ENCODE assay signal across 8 mouse cellular contexts in genomic region chr6:124809052-124809774, GRCm38 (mm10). TPM values are rescaled to one million over a fixed set of nuclear protein-coding genes. Genes with fewer than 3 reads are reported as not detected.
DNase-seq lines count a peak whose midpoint lies in the region; ATAC-seq and TF ChIP-seq lines count a peak whose summit lies in the region.

No protein-coding gene starts in this region.

- TF ChIP-seq POLR2A in olfactory bulb, adult 2 months (IDR thresholded peaks at IDR 0.05; ENCODE audit: insufficient read depth, low read depth, low read length), result 0 out of 2 replicates have a peak, but pooled peaks have one; percentile 24

- H3K4me2 ChIP-seq in lung, embryonic 16.5 days (ENCODE audit: low read depth, low read length), result peak overlapping the region; percentile 98

- H3K27me3 ChIP-seq in forebrain, embryonic 10.5 days (ENCODE audit: poor library complexity, severe bottlenecking), result no peaks in the 10 kb centered on the region
- no peaks in the 10 kb centered on the region for H3K27me3 ChIP-seq in lung, embryonic 16.5 days (ENCODE audit: control insufficient read depth, insufficient read depth, low read depth, low read length)

- peak; percentile 64 for DNase-seq in ES-CJ7 (ENCODE audit: low read depth, low spot score)
- peak; percentile 65 for DNase-seq in c-Kit-positive CD71-negative TER-119-negative erythroid progenitor cells, embryonic 14.5 days (ENCODE audit: low read depth)
- peak; percentile 84 for DNase-seq in forebrain, embryonic 10.5 days (ENCODE audit: extremely low spot score, low spot score)
- DNase-seq in heart, postnatal 10 days, result peak; percentile 87 to 90
- peak; percentile 91 to 94 for DNase-seq in kidney, postnatal 4 days
- peak; percentile 43 for DNase-seq in thymus, postnatal 0 days (ENCODE audit: low spot score)

- H3K27ac ChIP-seq in forebrain, embryonic 10.5 days, result peak overlapping the region; percentile 83
- H3K27ac ChIP-seq in lung, embryonic 16.5 days (ENCODE audit: low read length), result peak overlapping the region; percentile 96
- H3K27ac ChIP-seq in olfactory bulb, adult 2 months (ENCODE audit: insufficient read depth, low read depth, low read length), result peak overlapping the region; percentile 10

- TF ChIP-seq CTCF in olfactory bulb, adult 2 months (IDR thresholded peaks at IDR 0.05; ENCODE audit: insufficient read depth, low read depth, low read length), result peak; percentile 30; the same call in 1 of the 2 replicates

- peak overlapping the region; percentile 56 for H3K4me3 ChIP-seq in forebrain, embryonic 10.5 days
- H3K4me3 ChIP-seq in lung, embryonic 16.5 days (ENCODE audit: low read length), result peak overlapping the region; percentile 77
- H3K4me3 ChIP-seq in olfactory bulb, adult 2 months (ENCODE audit: insufficient read depth, low read depth, low read length), result peak overlapping the region; percentile 45

- H3K4me1 ChIP-seq in forebrain, embryonic 10.5 days, result peaks cover 83% of the 10 kb centered on the region
- peaks cover 33% of the 10 kb centered on the region for H3K4me1 ChIP-seq in lung, embryonic 16.5 days (replicated peaks; ENCODE audit: control insufficient read depth, insufficient read depth, low read length)
- H3K4me1 ChIP-seq in olfactory bulb, adult 2 months (ENCODE audit: control insufficient read depth, insufficient read depth, low read length), result peaks cover 51% of the 10 kb centered on the region

- WGBS in forebrain, embryonic 10.5 days, result under 1% methylated on average over 35 of the region's 35 CpGs
- WGBS in lung, embryonic 16.5 days, result under 1% methylated on average over 35 of the region's 35 CpGs
- 2% methylated on average over 35 of the region's 35 CpGs for WGBS in olfactory bulb, adult 2 months

- intact Hi-C loops in heart, postnatal 10 days (cut with DNase I), result loop anchor here (5.0 kb wide), 1 partner anchor 52 kb away; the partner anchor contains the start of genes Atn1 and Gm45234

- H3K9ac ChIP-seq in lung, embryonic 16.5 days (ENCODE audit: low read length), result peak overlapping the region; percentile 84

- H3K9me3 ChIP-seq in forebrain, embryonic 10.5 days, result no peaks in the 10 kb centered on the region
- no peaks in the 10 kb centered on the region for H3K9me3 ChIP-seq in lung, embryonic 16.5 days (ENCODE audit: control insufficient read depth, low read length)

- H3K36me3 ChIP-seq in forebrain, embryonic 10.5 days (replicated peaks), result peaks cover 35% of the 10 kb centered on the region
- peaks cover 12% of the 10 kb centered on the region for H3K36me3 ChIP-seq in lung, embryonic 16.5 days (ENCODE audit: control insufficient read depth, insufficient read depth, low read length)

- peak; percentile 26 for ATAC-seq in lung, embryonic 16.5 days (ENCODE audit: low read depth)

RNA-seq across cellular contexts. Expression of gene Spsb2, which starts 0.8 kb away (rescaled TPM):
- polyA plus RNA-seq in forebrain, embryonic 10.5 days (2016; fragmentation: Nextera tagmentation; extraction: Ambion mirVana), result 7.4 and 8.9 TPM in 2 replicates
- 1 to 10 TPM; 3.1 TPM for total RNA-seq in heart, postnatal 10 days (2021)
- 13.6 and 14.2 TPM in 2 replicates for polyA plus RNA-seq in lung, embryonic 16.5 days (2015; fragmentation: Nextera tagmentation; extraction: Ambion mirVana)
- not detected in 2 replicates for polyA plus RNA-seq in olfactory bulb, adult 2 months (2012; ENCODE audit: insufficient read depth, insufficient read length, low replicate concordance, missing spikeins)
- polyA plus RNA-seq in thymus, postnatal 0 days (2015; fragmentation: Nextera tagmentation; extraction: Ambion mirVana), result 8.9 and 9.4 TPM in 2 replicates

RNA-seq across cellular contexts. Expression of gene Tpi1, which starts 4.9 kb away (rescaled TPM):
- polyA plus RNA-seq in forebrain, embryonic 10.5 days (2016; fragmentation: Nextera tagmentation; extraction: Ambion mirVana), result 1,048 and 1,068 TPM in 2 replicates
- 100 to 1,000 TPM; 870 to 877 TPM for total RNA-seq in heart, postnatal 10 days (2021)
- 680 and 700 TPM in 2 replicates for polyA plus RNA-seq in lung, embryonic 16.5 days (2015; fragmentation: Nextera tagmentation; extraction: Ambion mirVana)
- 644 TPM in 1 of 2 replicates, not detected in the other for polyA plus RNA-seq in olfactory bulb, adult 2 months (2012; ENCODE audit: insufficient read depth, insufficient read length, low replicate concordance, missing spikeins)
- 231 and 275 TPM in 2 replicates for polyA plus RNA-seq in thymus, postnatal 0 days (2015; fragmentation: Nextera tagmentation; extraction: Ambion mirVana)

RNA-seq across cellular contexts. Expression of gene Usp5, which starts 20.1 kb away (rescaled TPM):
- 214 and 215 TPM in 2 replicates for polyA plus RNA-seq in forebrain, embryonic 10.5 days (2016; fragmentation: Nextera tagmentation; extraction: Ambion mirVana)
- 10 to 100 TPM; 87.5 to 87.9 TPM for total RNA-seq in heart, postnatal 10 days (2021)
- polyA plus RNA-seq in lung, embryonic 16.5 days (2015; fragmentation: Nextera tagmentation; extraction: Ambion mirVana), result 138 and 139 TPM in 2 replicates
- polyA plus RNA-seq in olfactory bulb, adult 2 months (2012; ENCODE audit: insufficient read depth, insufficient read length, low replicate concordance, missing spikeins), result 225 TPM in 1 of 2 replicates, not detected in the other
- polyA plus RNA-seq in thymus, postnatal 0 days (2015; fragmentation: Nextera tagmentation; extraction: Ambion mirVana), result 93.0 and 93.4 TPM in 2 replicates

RNA-seq across cellular contexts. Expression of gene Cdca3, which starts 20.1 kb away (rescaled TPM):
- 271 and 298 TPM in 2 replicates for polyA plus RNA-seq in forebrain, embryonic 10.5 days (2016; fragmentation: Nextera tagmentation; extraction: Ambion mirVana)
- 10 to 100 TPM; 19.1 to 23.2 TPM for total RNA-seq in heart, postnatal 10 days (2021)
- 175 and 176 TPM in 2 replicates for polyA plus RNA-seq in lung, embryonic 16.5 days (2015; fragmentation: Nextera tagmentation; extraction: Ambion mirVana)
- not detected in 2 replicates for polyA plus RNA-seq in olfactory bulb, adult 2 months (2012; ENCODE audit: insufficient read depth, insufficient read length, low replicate concordance, missing spikeins)
- 240 and 258 TPM in 2 replicates for polyA plus RNA-seq in thymus, postnatal 0 days (2015; fragmentation: Nextera tagmentation; extraction: Ambion mirVana)

RNA-seq across cellular contexts. Expression of gene Lrrc23, which starts 29.7 kb away (rescaled TPM):
- polyA plus RNA-seq in forebrain, embryonic 10.5 days (2016; fragmentation: Nextera tagmentation; extraction: Ambion mirVana), result 4.9 and 5.3 TPM in 2 replicates
- total RNA-seq in heart, postnatal 10 days (2021), result not detected
- polyA plus RNA-seq in lung, embryonic 16.5 days (2015; fragmentation: Nextera tagmentation; extraction: Ambion mirVana), result 34.0 and 44.7 TPM in 2 replicates
- polyA plus RNA-seq in olfactory bulb, adult 2 months (2012; ENCODE audit: insufficient read depth, insufficient read length, low replicate concordance, missing spikeins), result not detected in 2 replicates
- 2.4 and 3.2 TPM in 2 replicates for polyA plus RNA-seq in thymus, postnatal 0 days (2015; fragmentation: Nextera tagmentation; extraction: Ambion mirVana)

Comparison
In these comparisons a context has a peak if more than half of its experiments do, and no peak if none do; other contexts are left out.
1. Peak in every context shown above with its lines: DNase-seq, ATAC-seq, H3K4me3 ChIP-seq and H3K27ac ChIP-seq.
2. H3K27ac ChIP-seq: peak in every context shown above with its lines; median percentile 96 in lung, embryonic 16.5 days; 83 in forebrain, embryonic 10.5 days; 10 in olfactory bulb, adult 2 months.